Mouse (Mus musculus) mouse embryonic stem cell (cell line): Measurements from ENCODE around the gene Golga3.

Experiments used
- in situ Hi-C, 2 experiments: fragments of 300-500 bp; cut with MboI; formaldehyde crosslinking; loops; 1 replicate in 1 of 2; 3 replicates in 1 of 2; pipeline ENCODE4 v1.14.3; 2019 to 2020; ENCODE audit warnings: low sequenced_read_pairs in 2 of 2, low pct_unique_long_range_greater_than_20kb in 1 of 2, mixed read lengths in 1 of 2; ENCODE audit not compliant: unreplicated experiment in 1 of 2

Golga3 gene

DNA sequence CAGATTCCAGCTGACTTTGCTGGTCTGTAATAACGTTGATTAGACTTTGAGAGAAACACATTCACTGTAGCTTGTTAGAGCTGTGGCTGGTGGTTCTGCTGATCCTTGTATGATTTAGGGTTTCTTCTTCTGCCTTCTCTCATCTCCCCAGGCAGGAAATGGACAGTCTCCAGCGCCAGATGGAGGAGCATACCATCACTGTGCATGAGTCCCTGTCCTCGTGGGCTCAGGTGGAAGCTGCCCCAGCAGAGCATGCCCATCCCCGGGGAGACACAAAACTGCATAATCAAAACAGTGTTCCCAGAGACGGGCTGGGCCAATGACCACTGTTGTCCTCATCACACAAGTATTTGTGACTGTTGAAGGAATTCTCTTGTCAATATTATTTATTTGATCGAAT lies 46.3 kb downstream of the Golga3 start:
- in situ Hi-C loops, result loop anchor here in 1 of 2 experiments (25.0 kb wide), 1 partner anchor 610 kb away; no protein-coding TSS in a partner anchor

- in situ Hi-C loops, result no loop called here
Observed at GRCm38 (mm10) chr5:110225056-110225455, 48.6 kb downstream of the Golga3 start.

DNA sequence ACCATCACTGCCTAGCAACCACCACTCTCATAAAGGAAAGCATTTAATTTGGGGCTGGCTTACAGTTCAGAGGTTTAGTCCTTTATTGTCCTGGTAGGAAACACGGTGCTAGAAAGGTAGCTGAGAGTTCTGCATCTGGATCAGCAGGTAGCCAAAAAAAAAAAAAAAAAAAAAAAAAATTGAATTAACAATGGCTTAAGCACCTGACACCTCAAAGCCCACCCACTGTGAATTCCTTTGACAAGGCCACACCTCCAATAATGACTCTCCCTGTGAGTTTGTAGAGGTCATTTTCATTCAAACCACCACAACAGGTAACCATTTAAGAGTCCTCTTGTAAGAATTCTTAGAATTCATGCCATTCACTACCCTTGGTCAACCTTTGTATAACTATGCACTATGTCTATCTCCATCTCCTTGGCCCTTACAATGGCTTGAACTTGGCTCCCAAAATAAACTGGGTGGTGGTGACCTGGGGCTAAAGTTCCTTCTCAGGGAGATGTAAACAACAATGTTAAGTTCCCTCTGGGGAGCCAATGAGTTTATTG lies 50.9 kb downstream of the Golga3 start:
- in situ Hi-C loops, result no loop called here

DNA sequence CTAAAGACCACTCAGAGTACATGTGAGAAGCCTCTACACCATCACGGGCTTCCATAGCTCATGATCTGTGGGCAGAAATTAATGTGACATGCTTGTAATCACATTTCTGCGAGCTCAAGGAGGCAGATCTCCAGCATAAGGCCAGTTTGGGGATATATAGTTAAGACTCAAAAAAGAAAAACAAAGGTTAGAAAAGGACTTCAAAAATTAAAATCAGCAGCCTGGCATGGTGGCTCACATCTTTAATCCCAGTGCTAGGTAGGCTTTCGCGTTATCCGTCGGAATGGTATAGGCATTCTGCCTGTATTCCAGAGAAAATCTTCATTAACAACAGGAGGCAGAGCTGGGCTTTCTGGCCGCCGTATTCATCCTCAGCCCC lies 53.9 kb downstream of the Golga3 start:
- in situ Hi-C loops, result no loop called here

DNA sequence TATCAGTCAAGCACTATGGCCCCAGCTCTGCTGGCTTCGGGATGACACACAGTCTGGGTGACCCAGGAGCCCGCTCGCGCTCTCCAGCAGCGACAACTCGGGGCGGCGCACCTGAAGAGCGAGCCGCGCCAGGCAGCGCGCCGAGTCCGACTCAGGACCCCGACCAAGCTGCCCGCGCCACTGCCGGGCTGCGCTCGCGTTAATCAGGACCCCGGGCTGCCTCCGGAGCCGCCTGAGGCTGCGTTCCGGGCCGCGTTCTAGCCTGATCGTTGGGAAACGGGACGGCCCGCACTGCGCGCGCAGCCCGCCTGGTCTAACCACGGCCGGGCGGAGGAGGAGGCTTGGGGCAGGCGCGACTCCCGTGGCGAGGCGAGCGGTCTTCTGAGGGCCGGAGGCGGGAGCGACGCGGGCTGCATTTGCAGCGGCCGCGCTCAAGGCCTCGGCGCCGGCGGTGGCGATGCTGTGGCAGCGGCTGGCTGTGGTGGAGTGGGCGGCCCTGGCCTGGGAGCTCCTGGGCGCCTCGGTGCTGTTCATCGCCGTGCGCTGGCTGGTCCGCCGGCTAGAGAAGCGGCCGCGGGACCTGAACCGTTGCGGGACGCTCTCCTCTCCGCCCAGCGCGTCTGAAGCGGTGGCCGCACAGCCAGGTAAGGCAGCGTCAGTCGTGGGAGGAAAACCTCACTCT lies 54.4 kb downstream of the Golga3 start, which contains the start of gene Ankle2:
TSS of gene Ankle2 (plus strand) at position 225 of the 682 bp plus-strand sequence.
- in situ Hi-C loops, result no loop called here

DNA sequence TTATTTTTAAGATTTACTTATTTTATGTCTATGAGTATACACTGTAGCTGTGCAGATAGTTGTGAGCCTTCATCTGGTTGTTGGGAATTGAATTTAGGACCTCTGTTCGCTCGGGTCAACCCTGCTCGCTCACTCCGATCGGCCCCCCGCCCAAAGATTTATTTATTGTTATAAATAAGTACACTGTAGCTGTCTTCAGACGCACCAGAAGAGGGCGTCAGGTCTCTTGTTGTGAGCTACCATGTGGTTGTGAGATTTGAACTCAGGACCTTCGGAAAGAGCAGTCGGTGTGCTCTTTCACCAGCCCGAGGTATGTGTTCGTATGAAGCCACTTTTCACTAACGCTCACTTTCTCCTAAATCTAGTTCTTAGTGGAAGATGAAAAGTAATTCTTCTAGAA lies 55.1 kb downstream of the Golga3 start:
- in situ Hi-C loops, result no loop called here

DNA sequence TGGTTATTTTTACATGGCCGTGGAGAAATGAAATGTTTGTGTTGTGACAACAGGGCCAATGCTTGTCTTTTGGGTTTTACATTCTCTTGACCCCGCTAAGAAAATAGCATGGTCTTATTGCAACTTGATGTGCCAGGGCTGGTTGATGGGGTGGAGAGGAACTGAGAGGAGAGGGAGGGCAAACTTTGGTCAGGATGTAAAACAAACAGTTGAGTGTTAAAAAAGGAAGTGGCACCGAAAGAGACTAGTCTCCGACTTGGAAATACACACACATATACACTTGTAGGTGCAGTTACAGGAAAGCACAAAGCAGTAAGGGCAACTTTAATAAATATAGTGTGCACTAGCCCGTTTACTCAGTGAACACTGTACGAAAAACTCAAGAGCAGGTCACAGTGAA lies 55.8 kb downstream of the Golga3 start:
- in situ Hi-C loops, result no loop called here

DNA sequence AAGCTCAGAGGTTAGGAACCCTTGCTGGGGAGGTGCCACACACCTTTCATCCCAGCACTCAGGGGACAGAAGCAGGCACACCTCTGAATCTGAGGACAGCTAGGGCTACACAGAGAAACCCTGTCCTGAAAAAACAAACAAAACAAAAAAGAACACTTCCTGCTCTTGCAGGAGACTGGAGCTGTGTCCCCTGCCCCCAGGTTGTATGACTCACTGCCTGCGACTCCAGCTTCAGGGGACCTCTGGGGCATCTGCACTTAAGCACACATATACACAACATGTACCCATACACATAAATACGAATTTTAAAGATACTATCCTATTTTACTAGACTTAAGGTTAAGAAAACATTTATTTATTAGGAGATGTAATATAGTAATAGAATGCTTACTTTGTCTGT lies 67.6 kb downstream of the Golga3 start:
- in situ Hi-C loops, result no loop called here

DNA sequence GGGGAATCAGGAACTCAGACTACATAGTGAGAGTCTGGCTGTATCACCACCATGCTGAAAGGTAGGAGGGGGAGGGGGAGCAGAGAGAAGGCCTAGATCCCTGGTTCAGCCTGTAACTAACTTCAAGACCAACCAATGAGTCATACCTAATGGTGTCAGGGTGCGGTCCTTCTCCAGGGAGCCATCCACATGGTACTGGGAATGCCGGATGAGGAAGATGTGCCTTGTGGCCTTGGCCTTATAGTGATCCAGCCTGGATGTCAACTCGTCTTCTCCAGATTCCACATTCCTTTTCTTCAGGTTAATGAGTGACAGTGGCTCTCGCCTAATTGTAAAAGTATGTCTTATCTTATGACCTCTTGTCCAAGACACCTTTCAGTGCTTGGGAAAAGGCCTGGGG lies 90.4 kb downstream of the Golga3 start:
- in situ Hi-C loops, result no loop called here

- in situ Hi-C loops, result no loop called here
Observed at GRCm38 (mm10) chr5:110269141-110270101, 92.9 kb downstream of the Golga3 start, which contains the start of gene Pgam5. Gene Pgam5 (minus strand): TSS chr5:110269913.

- in situ Hi-C loops, result no loop called here
Observed at GRCm38 (mm10) chr5:110270242-110270641, 93.7 kb downstream of the Golga3 start.

DNA sequence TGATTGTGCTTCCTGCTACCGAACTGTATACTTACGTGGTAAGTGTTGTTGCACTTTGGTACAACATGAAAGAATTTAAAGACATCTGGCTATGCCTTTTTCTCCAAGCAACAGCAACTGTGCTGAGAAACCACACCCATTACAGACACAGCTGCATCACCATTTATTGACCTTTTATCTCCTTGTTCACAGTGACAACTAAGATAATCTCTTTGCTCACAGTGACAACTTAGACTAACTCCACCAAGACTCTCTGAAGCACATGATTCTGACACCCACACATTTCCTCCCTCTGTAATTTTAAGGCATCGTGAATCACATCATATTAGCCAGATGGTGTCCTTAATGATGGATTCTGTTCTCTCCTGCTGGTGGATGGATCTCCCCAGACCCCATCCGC lies 97.6 kb downstream of the Golga3 start:
- in situ Hi-C loops, result no loop called here

DNA sequence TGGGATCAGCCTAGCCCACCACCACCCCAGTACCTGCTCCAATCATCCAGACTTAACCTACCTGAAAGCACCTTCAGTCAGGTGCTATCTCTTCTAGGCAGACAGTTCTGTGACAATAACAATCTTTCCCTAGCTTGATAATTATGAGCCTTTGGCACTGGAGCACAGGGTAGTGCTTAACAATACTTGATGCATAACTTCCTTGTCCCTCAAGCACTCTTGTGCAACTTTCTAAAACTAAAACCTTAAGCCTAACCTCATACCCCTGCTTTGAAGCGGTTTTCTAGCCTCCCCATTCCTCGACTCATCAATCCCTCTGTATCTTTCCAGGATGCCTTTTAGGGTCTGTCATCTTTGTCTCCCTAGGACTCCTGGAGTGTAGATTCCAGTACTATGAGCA lies 98.3 kb downstream of the Golga3 start:
- in situ Hi-C loops, result no loop called here
